Mouse (Mus musculus) ovary, adult 18-20 months (tissue): Measurements from ENCODE around the gene Acadl.

Experiments used
- DNase-seq: peaks from one replicate; pipeline ENCODE4 v3.0.0; 2022; ENCODE audit warnings: low spot score, mixed read lengths

Acadl gene

DNA sequence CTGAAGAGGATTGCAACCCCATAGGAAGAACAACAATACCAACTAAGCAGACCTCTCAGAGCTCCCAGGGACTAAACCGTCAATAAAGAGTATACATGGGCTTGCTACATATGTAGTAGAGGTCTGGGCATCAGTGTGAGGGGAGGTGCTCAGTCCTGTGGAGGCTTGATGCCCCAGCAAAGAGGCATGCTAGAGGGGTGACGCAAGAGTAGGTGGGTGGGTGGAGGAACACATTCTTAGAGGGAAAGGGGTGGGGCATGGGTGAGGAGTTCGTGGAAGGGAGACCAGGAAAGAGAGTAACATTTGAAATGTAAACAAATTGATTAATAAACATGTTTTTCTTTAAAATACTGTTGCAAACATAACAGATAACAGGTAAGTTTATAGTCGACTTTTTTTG lies 82.0 kb downstream of the Acadl start:
- no peak for DNase-seq
